Mouse (Mus musculus): ENCODE measurements around the gene Frzb. TPM values are rescaled to one million over a fixed set of nuclear protein-coding genes. Genes with fewer than 3 reads are reported as not detected.

Frzb gene
- polyA plus RNA-seq, 1 experiment = 0.62 TPM

DNA sequence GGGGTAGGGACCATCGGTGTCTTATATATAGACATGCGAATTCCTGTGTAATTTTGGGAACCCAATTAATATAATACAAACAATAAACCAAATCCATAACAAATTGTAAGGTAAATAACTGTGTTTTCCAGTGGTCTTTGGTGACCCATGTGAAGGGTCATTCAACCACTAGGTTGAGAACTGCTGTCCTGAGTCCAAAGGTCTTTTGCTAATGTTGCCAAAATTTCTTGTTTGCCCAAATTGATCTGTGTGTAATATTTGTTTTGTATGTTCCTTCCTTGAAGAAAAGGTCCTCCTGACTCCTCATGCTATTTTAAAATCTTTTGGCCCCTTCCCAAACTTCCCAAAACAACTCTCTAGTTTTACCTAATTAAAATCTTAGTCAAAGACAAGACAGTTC lies 61.2 kb downstream of the Frzb start:
- TF ChIP-seq POLR2A (IDR thresholded peaks at IDR 0.05; ENCODE audit: borderline replicate concordance, control insufficient read depth, low read depth, low read length) (no peak), CTCF (IDR thresholded peaks at IDR 0.05; ENCODE audit: control insufficient read depth, insufficient read depth, low read length) (no peak)
- Histone ChIP-seq H3K4me3 (replicated peaks; ENCODE audit: control insufficient read depth, low read depth, low read length) (no peak overlapping the region), H3K4me1 (ENCODE audit: control insufficient read depth, insufficient read depth, low read length) (no peaks in the 10 kb centered on the region), H3K27ac (ENCODE audit: control insufficient read depth, insufficient read depth, low read depth, low read length, poor library complexity) (no peak overlapping the region)
- 75% methylated on average over 2 of the region's 2 CpGs for whole genome bisulfite sequencing

GRCm38 (mm10) chr2:80384447-80384846 lies 63.0 kb downstream of the Frzb start:
- WGBS = 36% methylated on average over 4 of the region's 4 CpGs
- Histone ChIP-seq H3K27ac (ENCODE audit: control insufficient read depth, insufficient read depth, low read depth, low read length, poor library complexity) (no peak overlapping the region), H3K4me3 (replicated peaks; ENCODE audit: control insufficient read depth, low read depth, low read length) (no peak overlapping the region), H3K4me1 (ENCODE audit: control insufficient read depth, insufficient read depth, low read length) (no peaks in the 10 kb centered on the region)
- no peak for TF ChIP-seq CTCF (IDR thresholded peaks at IDR 0.05; ENCODE audit: control insufficient read depth, insufficient read depth, low read length)
- TF ChIP-seq POLR2A (IDR thresholded peaks at IDR 0.05; ENCODE audit: borderline replicate concordance, control insufficient read depth, low read depth, low read length) = no peak

DNA sequence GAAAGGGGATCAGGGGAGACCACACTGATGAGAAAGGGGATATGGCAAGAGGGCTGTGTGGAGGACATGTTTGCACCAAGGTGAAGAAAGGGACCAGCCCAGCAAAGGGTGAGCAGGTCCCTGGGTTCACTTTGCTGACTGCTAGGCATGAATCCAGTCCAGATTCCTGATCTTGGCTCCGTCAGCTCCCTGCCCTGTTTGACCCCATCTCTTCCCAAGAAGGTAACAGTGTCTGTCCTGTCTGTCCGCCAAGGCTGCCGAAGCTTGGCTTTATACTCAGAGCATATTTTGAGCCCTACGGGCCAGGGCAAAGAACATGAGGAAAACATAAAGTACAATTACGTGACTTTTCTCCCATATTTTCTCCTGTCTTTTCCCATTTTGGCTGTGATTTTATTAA lies 67.6 kb downstream of the Frzb start:
- Histone ChIP-seq H3K4me3 (replicated peaks; ENCODE audit: control insufficient read depth, low read depth, low read length) (no peak overlapping the region), H3K4me1 (ENCODE audit: control insufficient read depth, insufficient read depth, low read length) (no peaks in the 10 kb centered on the region), H3K27ac (ENCODE audit: control insufficient read depth, insufficient read depth, low read depth, low read length, poor library complexity) (no peak overlapping the region)
- 92% methylated on average over 5 of the region's 5 CpGs for WGBS
- TF ChIP-seq POLR2A (IDR thresholded peaks at IDR 0.05; ENCODE audit: borderline replicate concordance, control insufficient read depth, low read depth, low read length) = no peak
- no peak for TF ChIP-seq CTCF (IDR thresholded peaks at IDR 0.05; ENCODE audit: control insufficient read depth, insufficient read depth, low read length)

DNA sequence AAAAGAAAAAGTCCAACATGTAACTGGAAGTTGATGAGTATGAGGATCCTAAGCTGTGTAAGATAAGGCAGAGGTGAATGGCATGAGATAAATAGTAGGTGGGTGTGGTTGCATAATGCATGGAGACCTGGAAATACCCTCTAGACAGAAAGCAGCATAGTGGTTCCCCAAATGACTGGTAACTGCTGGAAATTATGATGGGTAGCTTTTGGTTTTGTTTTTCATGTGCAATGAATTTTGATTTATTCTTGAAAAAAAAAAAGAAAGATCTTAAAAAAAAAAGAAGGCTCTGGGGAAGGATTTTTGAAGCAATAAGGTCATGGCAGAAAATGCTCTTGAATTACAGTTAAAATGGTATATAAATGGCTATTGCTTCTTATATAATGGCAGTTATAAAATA lies 72.5 kb downstream of the Frzb start:
- no peak overlapping the region for H3K27ac ChIP-seq (ENCODE audit: control insufficient read depth, insufficient read depth, low read depth, low read length, poor library complexity)
- H3K4me3 ChIP-seq (replicated peaks; ENCODE audit: control insufficient read depth, low read depth, low read length) = no peak overlapping the region
- TF ChIP-seq POLR2A (IDR thresholded peaks at IDR 0.05; ENCODE audit: borderline replicate concordance, control insufficient read depth, low read depth, low read length) (no peak), CTCF (IDR thresholded peaks at IDR 0.05; ENCODE audit: control insufficient read depth, insufficient read depth, low read length) (no peak)
- no peaks in the 10 kb centered on the region for H3K4me1 ChIP-seq (ENCODE audit: control insufficient read depth, insufficient read depth, low read length)

- TF ChIP-seq POLR2A (IDR thresholded peaks at IDR 0.05; ENCODE audit: borderline replicate concordance, control insufficient read depth, low read depth, low read length) (no peak), CTCF (IDR thresholded peaks at IDR 0.05; ENCODE audit: control insufficient read depth, insufficient read depth, low read length) (no peak)
- 77% methylated on average over 8 of the region's 8 CpGs for WGBS
- Histone ChIP-seq H3K27ac (ENCODE audit: control insufficient read depth, insufficient read depth, low read depth, low read length, poor library complexity) (no peak overlapping the region), H3K4me3 (replicated peaks; ENCODE audit: control insufficient read depth, low read depth, low read length) (no peak overlapping the region), H3K4me1 (ENCODE audit: control insufficient read depth, insufficient read depth, low read length) (no peaks in the 10 kb centered on the region)
Observed at GRCm38 (mm10) chr2:80371458-80371857, 76.0 kb downstream of the Frzb start.

Other genes with a start within 250 kb of the Frzb start
- 1.0 TPM in 1 of 2 replicates, not detected in the other for gene Prdx6b, start 155.2 kb downstream of the Frzb start, polyA plus RNA-seq (2011; ENCODE audit: insufficient read depth, insufficient read length, low replicate concordance, missing spikeins)
- 13.8 and 18.6 TPM in 2 replicates for gene Dnajc10, start 132.2 kb downstream of the Frzb start, polyA plus RNA-seq (2011; ENCODE audit: insufficient read depth, insufficient read length, low replicate concordance, missing spikeins)
- 10.6 and 13.3 TPM in 2 replicates for gene Nckap1, start 133.8 kb upstream of the Frzb start, polyA plus RNA-seq (2011; ENCODE audit: insufficient read depth, insufficient read length, low replicate concordance, missing spikeins)
- 3.2 and 3.7 TPM in 2 replicates for gene Dusp19, start 169.4 kb upstream of the Frzb start, polyA plus RNA-seq (2011; ENCODE audit: insufficient read depth, insufficient read length, low replicate concordance, missing spikeins)
- 8.6 and 16.8 TPM in 2 replicates for gene Nup35, start 169.6 kb upstream of the Frzb start, polyA plus RNA-seq (2011; ENCODE audit: insufficient read depth, insufficient read length, low replicate concordance, missing spikeins)

Data from bone marrow, adult 2 months (tissue).